Mouse (Mus musculus): ENCODE measurements around the gene Ankrd40.

Gene Ankrd40

GRCm38 (mm10) chr11:94327693-94328643, at the start of gene Ankrd40:
Gene Ankrd40 (plus strand): TSS chr11:94328001.
- in situ Hi-C loops (cut with MboI; ENCODE audit: low pct_unique_long_range_greater_than_20kb in 1 of 2, low sequenced_read_pairs in 2 of 2, unreplicated experiment in 1 of 2), result no loop called here

- in situ Hi-C loops (cut with MboI; ENCODE audit: low pct_unique_long_range_greater_than_20kb in 1 of 2, low sequenced_read_pairs in 2 of 2, unreplicated experiment in 1 of 2), result no loop called here
These were observed 46.3 kb upstream of the Ankrd40 start, which contains the start of gene Gm21885 for GRCm38 (mm10) chr11:94281199-94282181. Gene Gm21885 (plus strand): TSS chr11:94281873.

GRCm38 (mm10) chr11:94282291-94282690, 45.5 kb upstream of the Ankrd40 start:
- in situ Hi-C loops (cut with MboI; ENCODE audit: low pct_unique_long_range_greater_than_20kb in 1 of 2, low sequenced_read_pairs in 2 of 2, unreplicated experiment in 1 of 2), result no loop called here

GRCm38 (mm10) chr11:94283536-94284099, 44.2 kb upstream of the Ankrd40 start:
- in situ Hi-C loops (cut with MboI; ENCODE audit: low pct_unique_long_range_greater_than_20kb in 1 of 2, low sequenced_read_pairs in 2 of 2, unreplicated experiment in 1 of 2), result no loop called here

GRCm38 (mm10) chr11:94285886-94286574, 41.8 kb upstream of the Ankrd40 start:
- in situ Hi-C loops (cut with MboI; ENCODE audit: low pct_unique_long_range_greater_than_20kb in 1 of 2, low sequenced_read_pairs in 2 of 2, unreplicated experiment in 1 of 2), result no loop called here

GRCm38 (mm10) chr11:94287105-94287504, 40.7 kb upstream of the Ankrd40 start:
- in situ Hi-C loops (cut with MboI; ENCODE audit: low pct_unique_long_range_greater_than_20kb in 1 of 2, low sequenced_read_pairs in 2 of 2, unreplicated experiment in 1 of 2), result no loop called here

GRCm38 (mm10) chr11:94290062-94290740, 37.6 kb upstream of the Ankrd40 start:
- in situ Hi-C loops (cut with MboI; ENCODE audit: low pct_unique_long_range_greater_than_20kb in 1 of 2, low sequenced_read_pairs in 2 of 2, unreplicated experiment in 1 of 2), result no loop called here

- in situ Hi-C loops (cut with MboI; ENCODE audit: low pct_unique_long_range_greater_than_20kb in 1 of 2, low sequenced_read_pairs in 2 of 2, unreplicated experiment in 1 of 2), result no loop called here
These were observed 32.6 kb upstream of the Ankrd40 start for GRCm38 (mm10) chr11:94294996-94295845.

GRCm38 (mm10) chr11:94312733-94313132, 15.1 kb upstream of the Ankrd40 start:
- in situ Hi-C loops (cut with MboI; ENCODE audit: low pct_unique_long_range_greater_than_20kb in 1 of 2, low sequenced_read_pairs in 2 of 2, unreplicated experiment in 1 of 2), result no loop called here

- in situ Hi-C loops (cut with MboI; ENCODE audit: low pct_unique_long_range_greater_than_20kb in 1 of 2, low sequenced_read_pairs in 2 of 2, unreplicated experiment in 1 of 2), result no loop called here
These were observed 13.6 kb upstream of the Ankrd40 start for GRCm38 (mm10) chr11:94314098-94314652.

GRCm38 (mm10) chr11:94315308-94315707, 12.5 kb upstream of the Ankrd40 start:
- in situ Hi-C loops (cut with MboI; ENCODE audit: low pct_unique_long_range_greater_than_20kb in 1 of 2, low sequenced_read_pairs in 2 of 2, unreplicated experiment in 1 of 2), result no loop called here

- in situ Hi-C loops (cut with MboI; ENCODE audit: low pct_unique_long_range_greater_than_20kb in 1 of 2, low sequenced_read_pairs in 2 of 2, unreplicated experiment in 1 of 2), result no loop called here
These were observed 11.3 kb upstream of the Ankrd40 start for GRCm38 (mm10) chr11:94316528-94316927.

GRCm38 (mm10) chr11:94317014-94317413, 10.8 kb upstream of the Ankrd40 start:
- in situ Hi-C loops (cut with MboI; ENCODE audit: low pct_unique_long_range_greater_than_20kb in 1 of 2, low sequenced_read_pairs in 2 of 2, unreplicated experiment in 1 of 2), result no loop called here

- in situ Hi-C loops (cut with MboI; ENCODE audit: low pct_unique_long_range_greater_than_20kb in 1 of 2, low sequenced_read_pairs in 2 of 2, unreplicated experiment in 1 of 2), result no loop called here
These were observed 10.3 kb upstream of the Ankrd40 start for GRCm38 (mm10) chr11:94317515-94317914.

- in situ Hi-C loops (cut with MboI; ENCODE audit: low pct_unique_long_range_greater_than_20kb in 1 of 2, low sequenced_read_pairs in 2 of 2, unreplicated experiment in 1 of 2), result no loop called here
These were observed 9.7 kb upstream of the Ankrd40 start for GRCm38 (mm10) chr11:94318056-94318455.

All from mouse embryonic stem cell (cell line).